Mouse (Mus musculus) spleen, postnatal 36 days (tissue): ENCODE data around the gene Ptbp3.
A peak's percentile ranks its signal among the peaks of the same experiment; 100 is the strongest.

Experiments
- DNase-seq, 2 experiments: peaks; one replicate each; pipeline ENCODE4 v3.0.0; 2022; ENCODE audit warnings: low spot score in 2 of 2, mixed read lengths in 1 of 2

The Ptbp3 gene

GRCm38 (mm10) chr4:59437990-59438854 lies 110.9 kb downstream of the Ptbp3 start, which contains the start of gene Susd1:
Gene Susd1, minus strand, starts transcription at chr4:59438633.
- peak; percentile 74 to 80 for DNase-seq

- DNase-seq: peak; percentile 50 to 57
Observed at GRCm38 (mm10) chr4:59435951-59436350, 113.2 kb downstream of the Ptbp3 start.

- no peak for DNase-seq
Observed at GRCm38 (mm10) chr4:59434039-59434438, 115.1 kb downstream of the Ptbp3 start.

GRCm38 (mm10) chr4:59429128-59429527 lies 120.0 kb downstream of the Ptbp3 start:
- no peak for DNase-seq

- DNase-seq: no peak
Observed at GRCm38 (mm10) chr4:59426429-59426828, 122.7 kb downstream of the Ptbp3 start.

- DNase-seq: no peak
Observed at GRCm38 (mm10) chr4:59422808-59423207, 126.4 kb downstream of the Ptbp3 start.

GRCm38 (mm10) chr4:59422025-59422783 lies 127.0 kb downstream of the Ptbp3 start:
- DNase-seq: no peak
